Mouse (Mus musculus) CH12.LX (cell line): Measurements from ENCODE around the gene Rab23. TPM values are rescaled to one million over a fixed set of nuclear protein-coding genes. Genes with fewer than 3 reads are reported as not detected.
A peak's percentile ranks its signal among the peaks of the same experiment; 100 is the strongest.

Source experiments
- DNase-seq: peaks from one replicate; pipeline ENCODE4 v3.0.0-alpha.2; 2013; ENCODE audit errors: extremely low read depth
- H3K27ac ChIP-seq: 2 replicates; pipeline ENCODE4 v1.5.1; 2012; ENCODE audit warnings: low read depth, mild to moderate bottlenecking, control low read depth, moderate library complexity; ENCODE audit not compliant: insufficient read depth
- H3K27me3 ChIP-seq: replicated peaks from 2 replicates; pipeline ENCODE3; 2012; ENCODE audit warnings: inconsistent platforms
- H3K36me3 ChIP-seq, 2 experiments: replicated peaks in 1 of 2; 2 replicates each; pipeline versions ENCODE3 to v1.6.1; 2012; ENCODE audit warnings: inconsistent platforms in 1 of 2, low read length in 1 of 2, mild to moderate bottlenecking in 1 of 2, mixed read lengths in 1 of 2, moderate library complexity in 1 of 2; ENCODE audit not compliant: control insufficient read depth in 1 of 2, insufficient read depth in 1 of 2
- H3K4me1 ChIP-seq, 2 experiments: 2 replicates each; pipeline ENCODE4 v1.6.1; 2012; ENCODE audit warnings: inconsistent platforms in 1 of 2, moderate library complexity in 1 of 2; ENCODE audit not compliant: insufficient read depth in 2 of 2, control insufficient read depth in 1 of 2
- H3K4me2 ChIP-seq: 2 replicates; pipeline ENCODE4 v1.6.1; 2012; ENCODE audit warnings: low read depth, mild to moderate bottlenecking, control low read depth; ENCODE audit not compliant: poor library complexity, insufficient read depth, severe bottlenecking
- H3K4me3 ChIP-seq, 3 experiments: fragments of 150-350 bp in 1 of 3; sonication (generic) in 1 of 3; replicated peaks in 1 of 3; 2 replicates each; pipeline versions ENCODE3 to v1.5.1; 2011 to 2012; ENCODE audit warnings: low read depth in 2 of 3, low read length in 2 of 3, mild to moderate bottlenecking in 2 of 3, moderate library complexity in 2 of 3, control low read depth in 1 of 3, improper control_type of control experiment in 1 of 3, inconsistent platforms in 1 of 3, mixed read lengths in 1 of 3; ENCODE audit not compliant: poor library complexity in 1 of 3
- H3K79me2 ChIP-seq: replicated peaks from 2 replicates; pipeline ENCODE4 v1.6.1; 2012; ENCODE audit warnings: mild to moderate bottlenecking, moderate library complexity; ENCODE audit not compliant: control insufficient read depth, poor library complexity, insufficient read depth, severe bottlenecking; ENCODE audit errors: extremely low read depth
- H3K9ac ChIP-seq: 2 replicates; pipeline ENCODE4 v1.6.1; 2012; ENCODE audit warnings: low read depth, mild to moderate bottlenecking, control low read depth, moderate library complexity; ENCODE audit not compliant: insufficient read depth
- H3K9me3 ChIP-seq: replicated peaks from 2 replicates; pipeline ENCODE3; 2012; ENCODE audit warnings: low read length, inconsistent platforms, mixed read lengths
- BHLHE40 ChIP-seq: IDR thresholded peaks from 2 replicates; pipeline ENCODE4 v1.6.1; 2011; ENCODE audit warnings: mild to moderate bottlenecking, low read depth, low read length, improper control_type of control experiment
- CHD1 ChIP-seq: IDR thresholded peaks from 2 replicates; pipeline ENCODE4 v1.6.1; 2012; ENCODE audit warnings: low read depth, low read length, improper control_type of control experiment, inconsistent platforms
- CHD2 ChIP-seq: IDR thresholded peaks from 2 replicates; pipeline ENCODE4 v1.6.1; 2011; ENCODE audit warnings: low read length, improper control_type of control experiment
- GABPA ChIP-seq: IDR thresholded peaks from 2 replicates; pipeline ENCODE4 v1.6.1; 2012; ENCODE audit warnings: low read depth, low read length, improper control_type of control experiment, inconsistent platforms; ENCODE audit not compliant: insufficient replicate concordance
- JUND ChIP-seq: conservative IDR thresholded peaks from 2 replicates; pipeline ENCODE4 v1.6.1; 2011; ENCODE audit warnings: low read depth, low read length, improper control_type of control experiment
- KAT2A ChIP-seq: IDR thresholded peaks from 2 replicates; pipeline ENCODE4 v1.6.1; 2012; ENCODE audit warnings: low read length, improper control_type of control experiment, inconsistent platforms; ENCODE audit not compliant: insufficient replicate concordance
- MAFK ChIP-seq: IDR thresholded peaks from 2 replicates; pipeline ENCODE4 v1.6.1; 2011; ENCODE audit warnings: low read length, improper control_type of control experiment; ENCODE audit not compliant: insufficient replicate concordance
- MAX ChIP-seq: IDR thresholded peaks from 2 replicates; pipeline ENCODE4 v1.6.1; 2011; ENCODE audit warnings: low read length, improper control_type of control experiment
- MAZ ChIP-seq: IDR thresholded peaks from 2 replicates; pipeline ENCODE4 v1.6.1; 2012; ENCODE audit warnings: low read depth, mild to moderate bottlenecking, inconsistent platforms, low read length, improper control_type of control experiment, moderate library complexity
- MEF2A ChIP-seq: IDR thresholded peaks from 2 replicates; pipeline ENCODE4 v1.6.1; 2014; ENCODE audit warnings: low read depth, mild to moderate bottlenecking, inconsistent platforms, low read length, improper control_type of control experiment, borderline replicate concordance
- MYC ChIP-seq: IDR thresholded peaks from 2 replicates; pipeline ENCODE4 v1.6.1; 2011; ENCODE audit warnings: low read depth, mild to moderate bottlenecking, improper control_type of control experiment, low read length
- NELFE ChIP-seq: IDR thresholded peaks from 2 replicates; pipeline ENCODE4 v1.6.1; 2011; ENCODE audit warnings: low read depth, low read length, improper control_type of control experiment
- NRF1 ChIP-seq: IDR thresholded peaks from 2 replicates; pipeline ENCODE4 v1.6.1; 2014; ENCODE audit warnings: low read depth, mild to moderate bottlenecking, inconsistent platforms, low read length, improper control_type of control experiment, moderate library complexity
- POLR2A ChIP-seq: IDR thresholded peaks from 2 replicates; pipeline ENCODE4 v1.6.1; 2011; ENCODE audit warnings: low read depth, mild to moderate bottlenecking, improper control_type of control experiment, low read length
- POLR2AphosphoS2 ChIP-seq: IDR thresholded peaks from 2 replicates; pipeline ENCODE4 v1.6.1; 2011; ENCODE audit warnings: low read depth, low read length, improper control_type of control experiment
- RAD21 ChIP-seq: IDR thresholded peaks from 2 replicates; pipeline ENCODE4 v1.6.1; 2011; ENCODE audit warnings: low read depth, mild to moderate bottlenecking, low read length, improper control_type of control experiment, moderate library complexity
- RCOR1 ChIP-seq: conservative IDR thresholded peaks from 2 replicates; pipeline ENCODE4 v1.6.1; 2012; ENCODE audit warnings: low read depth, mild to moderate bottlenecking, inconsistent platforms, low read length, improper control_type of control experiment
- TCF12 ChIP-seq: IDR thresholded peaks from 2 replicates; pipeline ENCODE4 v1.6.1; 2014; ENCODE audit warnings: low read depth, mild to moderate bottlenecking, inconsistent platforms, low read length, improper control_type of control experiment
- UBTF ChIP-seq: IDR thresholded peaks from 2 replicates; pipeline ENCODE4 v1.6.1; 2012; ENCODE audit warnings: low read depth, mild to moderate bottlenecking, inconsistent platforms, low read length, improper control_type of control experiment, moderate library complexity
- USF2 ChIP-seq: conservative IDR thresholded peaks from 2 replicates; pipeline ENCODE4 v1.6.1; 2011; ENCODE audit warnings: low read depth, low read length, improper control_type of control experiment
- ZKSCAN1 ChIP-seq: IDR thresholded peaks from 2 replicates; pipeline ENCODE4 v1.6.1; 2012; ENCODE audit warnings: low read depth, inconsistent platforms, low read length, improper control_type of control experiment, borderline replicate concordance
- ZMIZ1 ChIP-seq: IDR thresholded peaks from 2 replicates; pipeline ENCODE4 v1.6.1; 2012; ENCODE audit warnings: low read depth, mild to moderate bottlenecking, inconsistent platforms, low read length, improper control_type of control experiment
- ZNF384 ChIP-seq: IDR thresholded peaks from 2 replicates; pipeline ENCODE4 v1.6.1; 2012; ENCODE audit warnings: low read depth, low read length, improper control_type of control experiment, inconsistent platforms
- dilution Hi-C: fragments of 300-500 bp; cut with MboI; formaldehyde crosslinking; loops from 2 replicates; pipeline ENCODE4 v1.14.3; 2020; ENCODE audit warnings: low sequenced_read_pairs; ENCODE audit not compliant: extremely low pct_unique_long_range_greater_than_20kb, extremely low pct_ligation_motif_present
- in situ Hi-C: fragments of 300-500 bp; cut with MboI; formaldehyde crosslinking; loops from 3 replicates; pipeline ENCODE4 v1.14.3; 2019; ENCODE audit warnings: low sequenced_read_pairs, low pct_ligation_motif_present, low pct_unique_long_range_greater_than_20kb, mixed read lengths
- polyA plus RNA-seq: library from polyadenylated mRNA; unstranded; fragments of >175 nt; gene quantifications from 2 replicates; pipeline ENCODE4 v1.2.1, GENCODE M21; 2012; ENCODE audit warnings: low read depth; ENCODE audit not compliant: insufficient read length
- total RNA-seq, 2 experiments: library from RNA; depleted of rRNA; stranded (reverse); fragments of 300-350 nt in 1 of 2; fragments of >200 nt in 1 of 2; gene quantifications; 2 replicates each; pipeline ENCODE4 v1.2.3; 2012 to 2014

The Rab23 gene
- total and polyA plus RNA-seq, 3 experiments, result 5.8 to 17.6 (median 6.7) TPM

- no peak for TF ChIP-seq NRF1
- no peak for TF ChIP-seq RAD21
- TF ChIP-seq CHD2, result no peak
- TF ChIP-seq CHD1, result no peak
- no peak for TF ChIP-seq POLR2A
- TF ChIP-seq MAZ, result no peak
- TF ChIP-seq TCF12, result no peak
- peak; percentile 9; the same call in 1 of the 2 replicates for TF ChIP-seq BHLHE40
- no peak for TF ChIP-seq ZNF384
- peak; percentile 87 for TF ChIP-seq MYC
- TF ChIP-seq, all 38 proteins: peak for 7
Measured at GRCm38 (mm10) chr1:33757033-33757413, 37.3 kb downstream of the Rab23 start (continued).

- in situ Hi-C loops, result no loop called here
- TF ChIP-seq NELFE, result peak; percentile 62
- TF ChIP-seq MAZ, result peak; percentile 55; the same call in 1 of the 2 replicates
- TF ChIP-seq ZMIZ1, result peak; percentile 67
- TF ChIP-seq POLR2AphosphoS2, result peak; percentile 14; the same call in 1 of the 2 replicates
- peak; percentile 71 for TF ChIP-seq POLR2A
- TF ChIP-seq MAFK, result no peak
- no peak for TF ChIP-seq MAX
- TF ChIP-seq UBTF, result peak; percentile 72; the same call in 1 of the 2 replicates
- no peak for TF ChIP-seq RCOR1
- TF ChIP-seq ZNF384, result no peak
- TF ChIP-seq GABPA, result no peak
- TF ChIP-seq NRF1, result peak; percentile 34; the same call in 1 of the 2 replicates
- TF ChIP-seq USF2, result no peak
- TF ChIP-seq KAT2A, result 0 out of 2 replicates have a peak, but pooled peaks have one; percentile 50
- TF ChIP-seq JUND, result no peak
- TF ChIP-seq TCF12, result peak; percentile 55
- TF ChIP-seq MEF2A, result 0 out of 2 replicates have a peak, but pooled peaks have one; percentile 40
- TF ChIP-seq ZKSCAN1, result no peak
- no peaks in the 10 kb centered on the region for H3K27me3 ChIP-seq
- H3K4me1 ChIP-seq, result peaks cover 6 to 29% of the 10 kb centered on the region in 2 experiments
- peak within 1 kb of the TSS; percentile 70 to 92 (median 89) for H3K4me3 ChIP-seq
- peak within 1 kb of the TSS; percentile 82 for H3K9ac ChIP-seq
- peaks cover 40% of the 10 kb centered on the region for H3K79me2 ChIP-seq
- dilution Hi-C loops, result no loop called here
- DNase-seq, result peak; percentile 43
- no peak within 1 kb of the TSS for H3K27ac ChIP-seq
- H3K9me3 ChIP-seq, result no peaks in the 10 kb centered on the region
- peaks cover 0 to 46% of the 10 kb centered on the region in 2 experiments for H3K36me3 ChIP-seq
- peak within 1 kb of the TSS; percentile 94 for H3K4me2 ChIP-seq
Measured at GRCm38 (mm10) chr1:33757491-33758041, 37.9 kb downstream of the Rab23 start, which contains the start of gene Bag2. TSS of gene Bag2 (minus strand) at chr1:33757795.
